In the genomic region with DNA sequence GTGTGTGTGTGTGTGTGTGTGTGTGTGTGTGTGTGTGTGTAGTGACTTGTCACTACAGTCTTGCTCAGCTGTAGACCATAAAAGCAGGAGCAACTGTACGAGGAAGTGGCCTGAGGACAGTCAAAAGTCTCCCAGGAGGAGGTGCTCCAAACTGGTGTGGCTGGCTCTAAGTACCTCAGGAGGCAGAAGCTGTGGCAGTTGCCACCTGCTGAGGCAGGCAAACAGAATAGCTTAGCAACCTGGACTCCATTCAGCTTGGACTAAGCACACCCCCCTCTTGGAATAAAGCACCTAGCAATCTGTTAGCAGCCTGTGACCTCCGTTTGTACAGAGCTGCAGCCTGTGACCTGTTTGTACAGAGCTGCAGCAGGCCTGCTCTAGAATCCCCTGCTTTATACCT, we compare ENCODE assay signal across 23 mouse cellular contexts. TPM values are rescaled to one million over a fixed set of nuclear protein-coding genes. Genes with fewer than 3 reads are reported as not detected.
A peak's percentile ranks its signal among the peaks of the same experiment; 100 is the strongest.
DNase-seq lines count a peak whose midpoint lies in the region; ATAC-seq and TF ChIP-seq lines count a peak whose summit lies in the region.
"Had no signal": no experiment of that assay in that cellular context is flagged by ENCODE, and none has a peak within 500 bp of the region (broad histone marks: within the 10 kb centered on the region; RNA-seq: fewer than 3 reads in every experiment).

No protein-coding gene starts in this region.

- no peak for DNase-seq in lung, adult 2 months
- peak; percentile 73 for DNase-seq in ZHBTc4 (ENCODE audit: low read depth, low spot score)
- DNase-seq in right cerebral cortex, postnatal 4 days = no peak
- DNase-seq: adrenal gland, postnatal 10 days; forebrain, postnatal 0 days; gastrocnemius, postnatal 10 days; kidney, adult 11 months; right cerebral cortex, postnatal 14 days; thymus, adult 2 months had no signal

- H3K4me2 ChIP-seq in lung, embryonic 16.5 days (ENCODE audit: low read depth, low read length) = no peak overlapping the region
- no peak overlapping the region for H3K4me2 ChIP-seq in intestine, postnatal 0 days (replicated peaks; ENCODE audit: low read depth)
- no peak overlapping the region for H3K4me2 ChIP-seq in forebrain, embryonic 12.5 days
- H3K4me2 ChIP-seq in hindbrain, embryonic 16.5 days (ENCODE audit: low read length) = no peak overlapping the region
- H3K4me2 ChIP-seq: embryonic facial prominence, embryonic 12.5 days; liver, embryonic 11.5 days; lung, embryonic 15.5 days; midbrain, embryonic 11.5 days; neural tube, embryonic 12.5 days had no signal

- no peak for TF ChIP-seq CTCF in lung, adult 2 months (IDR thresholded peaks at IDR 0.05; ENCODE audit: insufficient read depth, low read length)
- TF ChIP-seq CTCF in intestine, postnatal 0 days (IDR thresholded peaks at IDR 0.05; ENCODE audit: low read depth) = no peak

- H3K36me3 ChIP-seq in lung, embryonic 16.5 days (ENCODE audit: control insufficient read depth, insufficient read depth, low read length) = no peaks in the 10 kb centered on the region
- H3K36me3 ChIP-seq in intestine, postnatal 0 days (ENCODE audit: control insufficient read depth, insufficient read depth) = no peaks in the 10 kb centered on the region
- no peaks in the 10 kb centered on the region for H3K36me3 ChIP-seq in forebrain, embryonic 12.5 days (replicated peaks)
- H3K36me3 ChIP-seq in hindbrain, embryonic 16.5 days (ENCODE audit: control insufficient read depth, insufficient read depth, low read length) = no peaks in the 10 kb centered on the region
- H3K36me3 ChIP-seq: embryonic facial prominence, embryonic 12.5 days; limb, embryonic 10.5 days; lung, embryonic 15.5 days; neural tube, embryonic 12.5 days had no signal

- H3K9ac ChIP-seq in lung, embryonic 16.5 days (ENCODE audit: low read length) = no peak overlapping the region
- H3K9ac ChIP-seq in intestine, postnatal 0 days (ENCODE audit: low read depth, low read length) = no peak overlapping the region
- no peak overlapping the region for H3K9ac ChIP-seq in forebrain, embryonic 12.5 days
- no peak overlapping the region for H3K9ac ChIP-seq in hindbrain, embryonic 16.5 days (ENCODE audit: low read depth, low read length)
- H3K9ac ChIP-seq: embryonic facial prominence, embryonic 12.5 days; forebrain, postnatal 0 days; lung, embryonic 15.5 days; neural tube, embryonic 12.5 days had no signal

- 20% methylated on average over 2 of the region's 2 CpGs for WGBS in lung, embryonic 16.5 days
- 35% methylated on average over 2 of the region's 2 CpGs for WGBS in lung, adult 2 months
- WGBS in intestine, postnatal 0 days = 12% methylated on average over 2 of the region's 2 CpGs
- 6% methylated on average over 2 of the region's 2 CpGs for WGBS in forebrain, embryonic 12.5 days
- WGBS in hindbrain, embryonic 16.5 days = 7% methylated on average over 2 of the region's 2 CpGs

- H3K4me3 ChIP-seq in lung, embryonic 16.5 days (ENCODE audit: low read length) = no peak overlapping the region
- H3K4me3 ChIP-seq in lung, adult 2 months (replicated peaks; ENCODE audit: extremely low read depth, low read depth, low read length) = no peak overlapping the region
- no peak overlapping the region for H3K4me3 ChIP-seq in intestine, postnatal 0 days (ENCODE audit: low read depth, low read length)
- no peak overlapping the region for H3K4me3 ChIP-seq in forebrain, embryonic 12.5 days (replicated peaks)
- H3K4me3 ChIP-seq in hindbrain, embryonic 16.5 days (ENCODE audit: low read length) = no peak overlapping the region
- H3K4me3 ChIP-seq: embryonic facial prominence, embryonic 12.5 days; layer of hippocampus, adult 2 months; left cerebral cortex, adult 2 months; limb, embryonic 10.5 days; lung, embryonic 15.5 days; neural tube, embryonic 12.5 days had no signal

- 0 out of 2 replicates have a peak, but pooled peaks have one; percentile 38 for ATAC-seq in lung, embryonic 16.5 days (ENCODE audit: low read depth)
- peak; percentile 67 for ATAC-seq in intestine, postnatal 0 days
- no peak for ATAC-seq in forebrain, embryonic 12.5 days (ENCODE audit: low FRiP score)
- ATAC-seq in hindbrain, embryonic 16.5 days = no peak
- ATAC-seq: CD4-positive, CD25-positive, alpha-beta regulatory T cell, adult 4 months; forebrain, postnatal 0 days had no signal

- no peak overlapping the region for H3K27ac ChIP-seq in lung, embryonic 16.5 days (ENCODE audit: low read length)
- no peak overlapping the region for H3K27ac ChIP-seq in intestine, postnatal 0 days (ENCODE audit: low read depth, low read length)
- H3K27ac ChIP-seq in forebrain, embryonic 12.5 days = no peak overlapping the region
- no peak overlapping the region for H3K27ac ChIP-seq in hindbrain, embryonic 16.5 days (ENCODE audit: low read depth, low read length)
- H3K27ac ChIP-seq: embryonic facial prominence, embryonic 12.5 days; kidney, postnatal 0 days; layer of hippocampus, adult 2 months; left cerebral cortex, adult 2 months; limb, embryonic 10.5 days; lung, embryonic 15.5 days; neural tube, embryonic 12.5 days had no signal

- no peaks in the 10 kb centered on the region for H3K9me3 ChIP-seq in lung, embryonic 16.5 days (ENCODE audit: control insufficient read depth, low read length)
- no peaks in the 10 kb centered on the region for H3K9me3 ChIP-seq in intestine, postnatal 0 days (ENCODE audit: control insufficient read depth)
- no peaks in the 10 kb centered on the region for H3K9me3 ChIP-seq in forebrain, embryonic 12.5 days
- H3K9me3 ChIP-seq in hindbrain, embryonic 16.5 days (ENCODE audit: control insufficient read depth, low read length) = no peaks in the 10 kb centered on the region
- H3K9me3 ChIP-seq: embryonic facial prominence, embryonic 12.5 days; limb, embryonic 10.5 days; lung, embryonic 15.5 days; neural tube, embryonic 12.5 days had no signal

- no peaks in the 10 kb centered on the region for H3K27me3 ChIP-seq in lung, embryonic 16.5 days (ENCODE audit: control insufficient read depth, insufficient read depth, low read depth, low read length)
- H3K27me3 ChIP-seq in intestine, postnatal 0 days (replicated peaks; ENCODE audit: control insufficient read depth, insufficient read depth, low read length) = no peaks in the 10 kb centered on the region
- no peaks in the 10 kb centered on the region for H3K27me3 ChIP-seq in forebrain, embryonic 12.5 days
- no peaks in the 10 kb centered on the region for H3K27me3 ChIP-seq in hindbrain, embryonic 16.5 days (replicated peaks; ENCODE audit: control insufficient read depth, insufficient read depth, low read length)
- H3K27me3 ChIP-seq: embryonic facial prominence, embryonic 12.5 days; lung, embryonic 15.5 days; neural tube, embryonic 12.5 days had no signal

- TF ChIP-seq POLR2A in lung, adult 2 months (IDR thresholded peaks at IDR 0.05; ENCODE audit: borderline replicate concordance, extremely low read depth, low read depth, low read length) = no peak

- no peaks in the 10 kb centered on the region for H3K4me1 ChIP-seq in lung, embryonic 16.5 days (replicated peaks; ENCODE audit: control insufficient read depth, insufficient read depth, low read length)
- H3K4me1 ChIP-seq in lung, adult 2 months (ENCODE audit: control insufficient read depth, insufficient read depth, low read length) = peaks cover 2% of the 10 kb centered on the region
- no peaks in the 10 kb centered on the region for H3K4me1 ChIP-seq in intestine, postnatal 0 days (replicated peaks; ENCODE audit: control insufficient read depth, insufficient read depth, low read length)
- H3K4me1 ChIP-seq in forebrain, embryonic 12.5 days = no peaks in the 10 kb centered on the region
- no peaks in the 10 kb centered on the region for H3K4me1 ChIP-seq in hindbrain, embryonic 16.5 days (ENCODE audit: control insufficient read depth, insufficient read depth, low read depth, low read length)
- H3K4me1 ChIP-seq: embryonic facial prominence, embryonic 12.5 days; limb, embryonic 10.5 days; lung, embryonic 15.5 days; neural tube, embryonic 12.5 days had no signal

RNA-seq across cellular contexts. Expression of a gene that starts 30.7 kb away (rescaled TPM):
- polyA plus RNA-seq in lung, embryonic 16.5 days (2015; fragmentation: Nextera tagmentation; extraction: Ambion mirVana) = 8.6 and 9.2 TPM in 2 replicates
- 8.9 and 9.4 TPM in 2 replicates for polyA plus RNA-seq in lung, adult 2 months (2012; rRNA removed)
- polyA plus RNA-seq in intestine, postnatal 0 days (2015; fragmentation: Nextera tagmentation; extraction: Ambion mirVana) = 6.7 and 7.0 TPM in 2 replicates
- polyA plus RNA-seq in forebrain, embryonic 12.5 days (2016; fragmentation: Nextera tagmentation; extraction: Ambion mirVana) = 10.3 and 12.1 TPM in 2 replicates
- polyA plus RNA-seq in hindbrain, embryonic 16.5 days (2015; fragmentation: Nextera tagmentation; extraction: Ambion mirVana) = 24.1 and 25.5 TPM in 2 replicates

Comparison
In these comparisons a context has a peak if more than half of its experiments do, and no peak if none do; other contexts are left out.
1. ATAC-seq: peak in lung, embryonic 16.5 days (single experiment) and intestine, postnatal 0 days (single experiment); none in forebrain, embryonic 12.5 days (single experiment) and hindbrain, embryonic 16.5 days (single experiment).